In genomic region chr9:121342510-121343110, GRCm38 (mm10) we compare ENCODE assay signal across 16 mouse cellular contexts. TPM values are rescaled to one million over a fixed set of nuclear protein-coding genes. Genes with fewer than 3 reads are reported as not detected.
DNase-seq lines count a peak whose midpoint lies in the region; ATAC-seq and TF ChIP-seq lines count a peak whose summit lies in the region.
"Had no signal": no experiment of that assay in that cellular context is flagged by ENCODE, and none has a peak within 500 bp of the region (broad histone marks: within the 10 kb centered on the region; RNA-seq: fewer than 3 reads in every experiment).

No protein-coding gene starts in this region.

- intact Hi-C loops in heart, postnatal 14 days (cut with DNase I) = no loop called here

- no peak overlapping the region for H3K4me3 ChIP-seq in heart, embryonic 10.5 days
- H3K4me3 ChIP-seq in kidney, adult 2 months (ENCODE audit: insufficient read depth, low read depth, low read length) = no peak overlapping the region
- no peak overlapping the region for H3K4me3 ChIP-seq in kidney, embryonic 15.5 days (replicated peaks)
- H3K4me3 ChIP-seq: forebrain, embryonic 15.5 days; hindbrain, embryonic 12.5 days; layer of hippocampus, adult 2 months; liver, embryonic 13.5 days; midbrain, embryonic 12.5 days had no signal

- TF ChIP-seq POLR2A in kidney, adult 2 months (IDR thresholded peaks at IDR 0.05; ENCODE audit: low read depth, low read length) = no peak

- no peak for TF ChIP-seq CTCF in kidney, adult 2 months (conservative IDR thresholded peaks at IDR 0.05; ENCODE audit: insufficient read depth, insufficient read length, low read depth, low read length)

- WGBS in heart, embryonic 10.5 days = 91% methylated on average over 5 of the region's 5 CpGs
- WGBS in kidney, adult 2 months = 58% methylated on average over 5 of the region's 5 CpGs
- 82% methylated on average over 5 of the region's 5 CpGs for WGBS in kidney, embryonic 15.5 days

- H3K9ac ChIP-seq in kidney, embryonic 15.5 days = no peak overlapping the region
- H3K9ac ChIP-seq: forebrain, embryonic 15.5 days; hindbrain, embryonic 12.5 days; liver, embryonic 13.5 days; midbrain, embryonic 12.5 days had no signal

- H3K9me3 ChIP-seq in heart, embryonic 10.5 days = no peaks in the 10 kb centered on the region
- no peaks in the 10 kb centered on the region for H3K9me3 ChIP-seq in kidney, embryonic 15.5 days (replicated peaks)
- H3K9me3 ChIP-seq: forebrain, embryonic 15.5 days; hindbrain, embryonic 12.5 days; liver, embryonic 13.5 days; midbrain, embryonic 12.5 days had no signal

- peak overlapping the region; percentile 1; the same call in 1 of the 2 replicates for H3K27ac ChIP-seq in heart, embryonic 10.5 days
- peak overlapping the region; percentile 41 for H3K27ac ChIP-seq in kidney, adult 2 months (ENCODE audit: insufficient read depth, low read depth, low read length)
- H3K27ac ChIP-seq in kidney, embryonic 15.5 days = no peak overlapping the region
- H3K27ac ChIP-seq: forebrain, embryonic 15.5 days; hindbrain, embryonic 12.5 days; layer of hippocampus, adult 2 months; liver, embryonic 13.5 days; midbrain, embryonic 12.5 days had no signal

- no peak overlapping the region for H3K4me2 ChIP-seq in kidney, embryonic 15.5 days
- H3K4me2 ChIP-seq: forebrain, embryonic 15.5 days; hindbrain, embryonic 12.5 days; liver, embryonic 13.5 days; midbrain, embryonic 12.5 days had no signal

- ATAC-seq in kidney, embryonic 15.5 days (replicated peaks; ENCODE audit: low FRiP score) = no peak
- ATAC-seq: forebrain, embryonic 15.5 days had no signal

- no peaks in the 10 kb centered on the region for H3K27me3 ChIP-seq in heart, embryonic 10.5 days (ENCODE audit: insufficient read depth, poor library complexity, severe bottlenecking)
- no peaks in the 10 kb centered on the region for H3K27me3 ChIP-seq in kidney, adult 2 months (replicated peaks; ENCODE audit: control insufficient read depth, insufficient read depth, low read length)
- H3K27me3 ChIP-seq in kidney, embryonic 15.5 days = no peaks in the 10 kb centered on the region
- H3K27me3 ChIP-seq: forebrain, embryonic 15.5 days; hindbrain, embryonic 12.5 days; liver, embryonic 13.5 days; midbrain, embryonic 12.5 days had no signal

- no peak for DNase-seq in heart, embryonic 10.5 days (ENCODE audit: low spot score)
- no peak for DNase-seq in heart, postnatal 14 days
- DNase-seq in kidney, adult 2 months = peak; percentile 91
- peak; percentile 49 for DNase-seq in adipocyte (ENCODE audit: low spot score)
- peak; percentile 54 for DNase-seq in skeletal muscle tissue, adult 2 months (ENCODE audit: low read depth, low spot score)
- no peak for DNase-seq in lung, postnatal 36 days
- no peak for DNase-seq in c-Kit-positive CD71-positive TER-119-positive erythroid progenitor cells, embryonic 14.5 days (ENCODE audit: low spot score)
- DNase-seq: cerebellum, adult 2 months; liver, embryonic 13.5 days; lung, postnatal 14 days; thymus, adult 2 months had no signal

- peaks cover 60% of the 10 kb centered on the region for H3K4me1 ChIP-seq in heart, embryonic 10.5 days
- H3K4me1 ChIP-seq in kidney, adult 2 months (ENCODE audit: control insufficient read depth, insufficient read depth, low read length) = peaks cover 46% of the 10 kb centered on the region
- peaks cover 15% of the 10 kb centered on the region for H3K4me1 ChIP-seq in kidney, embryonic 15.5 days

- H3K36me3 ChIP-seq in heart, embryonic 10.5 days = no peaks in the 10 kb centered on the region
- H3K36me3 ChIP-seq in kidney, adult 2 months (ENCODE audit: control insufficient read depth, insufficient read depth, low read length) = no peaks in the 10 kb centered on the region
- no peaks in the 10 kb centered on the region; the same call in 1 of the 2 replicates for H3K36me3 ChIP-seq in kidney, embryonic 15.5 days
- H3K36me3 ChIP-seq: forebrain, embryonic 15.5 days; hindbrain, embryonic 12.5 days; liver, embryonic 13.5 days; midbrain, embryonic 12.5 days had no signal

RNA-seq across cellular contexts. Expression of gene Trak1, which starts 45.3 kb away (rescaled TPM):
- polyA plus RNA-seq in heart, embryonic 10.5 days (2016; fragmentation: Nextera tagmentation; extraction: Ambion mirVana) = 18.2 and 24.1 TPM in 2 replicates
- 100 to 1,000 TPM; 323 to 335 TPM for total RNA-seq in heart, postnatal 14 days (2021)
- 65.1 and 65.2 TPM in 2 replicates for polyA plus RNA-seq in kidney, adult 2 months (2012; rRNA removed)
- 15.1 and 18.7 TPM in 2 replicates for polyA plus RNA-seq in kidney, embryonic 15.5 days (2015; fragmentation: Nextera tagmentation; extraction: Ambion mirVana)

Comparison
In these comparisons a context has a peak if more than half of its experiments do, and no peak if none do; other contexts are left out.
1. DNase-seq: peak in kidney, adult 2 months (single experiment), adipocyte (single experiment) and skeletal muscle tissue, adult 2 months (single experiment); none in heart, embryonic 10.5 days (single experiment), heart, postnatal 14 days (0 of 2), lung, postnatal 36 days (single experiment) and c-Kit-positive CD71-positive TER-119-positive erythroid progenitor cells, embryonic 14.5 days (single experiment).